Mouse (Mus musculus) megakaryocyte, embryonic 14.5 days (primary cell): ENCODE results near the gene Tff3.

Experiments
- FLI1 ChIP-seq: IDR thresholded peaks from 2 replicates; pipeline ENCODE4 v1.6.1; 2012; ENCODE audit warnings: low read length, inconsistent platforms, mixed read lengths
- GATA1 ChIP-seq: IDR thresholded peaks from 3 replicates; pipeline ENCODE4 v1.6.1; 2012; ENCODE audit warnings: mixed read lengths, low read length, inconsistent platforms, borderline replicate concordance

DNA sequence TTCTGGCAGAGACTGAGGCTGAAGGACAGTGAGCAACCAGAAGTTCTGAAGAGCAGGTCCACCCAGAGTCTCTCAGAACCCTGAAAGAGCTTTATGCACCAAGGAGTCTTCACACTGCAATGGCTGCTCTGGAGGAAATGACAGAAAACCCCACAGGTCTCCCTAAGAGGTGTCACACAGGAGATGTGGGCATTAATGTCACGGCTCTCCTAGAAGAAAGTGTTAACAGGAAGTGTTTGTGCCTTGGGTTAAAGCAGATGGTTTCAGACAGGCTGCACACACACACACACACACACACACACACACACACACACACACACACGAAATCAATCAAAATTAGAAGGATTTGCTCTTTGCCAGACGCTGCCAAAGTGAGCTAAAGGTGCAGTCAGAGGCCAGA is 6.8 kb upstream of the Tff3 start:
- TF ChIP-seq FLI1 (no peak), GATA1 (no peak)
